Mouse (Mus musculus): ENCODE results near the gene Ak4. TPM values are rescaled to one million over a fixed set of nuclear protein-coding genes. Genes with fewer than 3 reads are reported as not detected.

Gene Ak4
- polyA plus RNA-seq, 1 experiment from 2014 or later = 7.5 TPM

DNA sequence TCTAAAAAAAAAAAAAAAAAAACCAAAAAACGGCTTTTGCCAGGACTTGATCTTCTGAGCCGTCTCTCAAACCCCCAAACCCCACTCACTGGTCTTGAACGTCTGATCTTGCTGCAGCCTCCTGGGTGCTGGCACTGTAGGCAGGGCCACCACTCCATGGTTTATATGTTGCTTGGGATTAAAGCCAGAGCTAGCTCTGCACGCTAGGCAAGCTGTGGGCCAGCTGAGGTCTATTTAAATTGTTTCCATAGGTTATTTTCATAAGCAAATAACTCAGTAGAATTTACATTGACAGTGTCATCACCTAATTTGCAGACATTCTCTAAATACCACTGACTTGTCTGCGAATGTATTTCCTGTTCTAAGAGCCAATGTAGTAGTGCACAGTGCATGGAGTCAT is 6.0 kb downstream of the Ak4 start:
- Histone ChIP-seq H3K27me3 (ENCODE audit: control insufficient read depth, insufficient read depth, low read length) (no peaks in the 10 kb centered on the region), H3K9me3 (replicated peaks; ENCODE audit: control insufficient read depth, low read length) (no peaks in the 10 kb centered on the region), H3K4me1 (ENCODE audit: control insufficient read depth, insufficient read depth, low read length) (peaks cover 3% of the 10 kb centered on the region; the same call in 1 of the 2 replicates), H3K36me3 (replicated peaks; ENCODE audit: control insufficient read depth, insufficient read depth, low read depth, low read length) (no peaks in the 10 kb centered on the region), H3K27ac (replicated peaks; ENCODE audit: low read depth, low read length) (no peak overlapping the region), H3K9ac (replicated peaks; ENCODE audit: low read length) (no peak overlapping the region), H3K4me3 (ENCODE audit: low read depth, low read length) (no peak overlapping the region), H3K4me2 (ENCODE audit: low read depth, low read length) (no peak overlapping the region)
- WGBS = 75% methylated on average over 5 of the region's 5 CpGs
- DNase-seq (ENCODE audit: low spot score) (no peak), ATAC-seq (replicated peaks; ENCODE audit: insufficient number of reproducible peaks, low FRiP score, low TSS enrichment, low read depth) (no peak)

- Histone ChIP-seq H3K27ac (replicated peaks; ENCODE audit: low read depth, low read length) (no peak overlapping the region), H3K9ac (replicated peaks; ENCODE audit: low read length) (no peak overlapping the region), H3K4me3 (ENCODE audit: low read depth, low read length) (no peak overlapping the region), H3K4me2 (ENCODE audit: low read depth, low read length) (no peak overlapping the region), H3K9me3 (replicated peaks; ENCODE audit: control insufficient read depth, low read length) (no peaks in the 10 kb centered on the region), H3K27me3 (ENCODE audit: control insufficient read depth, insufficient read depth, low read length) (no peaks in the 10 kb centered on the region), H3K4me1 (ENCODE audit: control insufficient read depth, insufficient read depth, low read length) (no peaks in the 10 kb centered on the region), H3K36me3 (replicated peaks; ENCODE audit: control insufficient read depth, insufficient read depth, low read depth, low read length) (no peaks in the 10 kb centered on the region)
- no peak for ATAC-seq (replicated peaks; ENCODE audit: insufficient number of reproducible peaks, low FRiP score, low TSS enrichment, low read depth)
- 84% methylated on average over 3 of the region's 3 CpGs for WGBS
- no peak for DNase-seq (ENCODE audit: low spot score)
Observed at GRCm38 (mm10) chr4:101425666-101426065, 6.6 kb downstream of the Ak4 start.

- H3K9ac ChIP-seq (replicated peaks; ENCODE audit: low read length) = no peak overlapping the region
Observed at GRCm38 (mm10) chr4:101426566-101426965, 7.5 kb downstream of the Ak4 start.

DNA sequence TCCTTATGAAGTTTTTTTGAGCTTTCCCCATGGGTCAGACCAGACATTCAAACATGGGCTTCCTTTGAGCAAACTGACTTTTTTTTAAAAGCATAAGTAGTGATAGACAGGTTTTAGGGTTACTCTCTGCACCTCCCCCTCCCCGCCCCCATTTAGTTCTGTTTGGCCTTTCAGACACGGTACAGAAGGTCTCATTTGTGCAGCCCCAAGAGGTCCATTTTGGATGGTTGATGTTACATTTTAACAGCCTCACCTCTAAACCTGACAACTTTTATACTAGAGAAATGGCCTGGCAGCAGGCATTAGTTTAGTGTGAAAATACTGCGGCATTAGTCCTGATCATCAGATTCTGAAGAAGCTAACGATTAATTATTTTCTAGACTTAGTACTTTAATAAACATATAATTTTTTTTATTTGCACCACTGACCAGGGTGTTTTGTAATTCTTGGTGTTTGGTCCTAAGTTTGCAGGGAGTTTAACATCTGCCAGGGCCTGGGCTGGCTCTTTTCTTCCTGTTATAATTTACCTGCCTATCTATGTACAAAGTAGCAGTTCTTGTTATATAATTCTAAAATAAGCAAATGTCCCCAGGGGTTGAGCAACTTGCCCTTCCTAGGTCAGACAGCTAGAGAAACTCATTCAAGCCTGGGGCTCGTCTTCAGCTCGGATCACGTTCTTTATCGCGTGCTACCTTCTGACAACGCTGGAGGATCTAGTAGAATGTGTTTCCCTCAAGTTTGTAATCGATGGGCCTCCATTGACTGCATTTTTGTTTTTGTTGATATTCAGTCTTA is 9.0 kb downstream of the Ak4 start:
- WGBS = 72% methylated on average over 11 of the region's 11 CpGs
- no peaks in the 10 kb centered on the region for H3K9me3 ChIP-seq (replicated peaks; ENCODE audit: control insufficient read depth, low read length)
- H3K4me3 ChIP-seq (ENCODE audit: low read depth, low read length) = no peak overlapping the region
- no peaks in the 10 kb centered on the region for H3K36me3 ChIP-seq (replicated peaks; ENCODE audit: control insufficient read depth, insufficient read depth, low read depth, low read length)
- H3K27ac ChIP-seq (replicated peaks; ENCODE audit: low read depth, low read length) = no peak overlapping the region
- no peaks in the 10 kb centered on the region for H3K4me1 ChIP-seq (ENCODE audit: control insufficient read depth, insufficient read depth, low read length)
- no peaks in the 10 kb centered on the region for H3K27me3 ChIP-seq (ENCODE audit: control insufficient read depth, insufficient read depth, low read length)
- H3K4me2 ChIP-seq (ENCODE audit: low read depth, low read length) = no peak overlapping the region
- no peak overlapping the region for H3K9ac ChIP-seq (replicated peaks; ENCODE audit: low read length)
- ATAC-seq (replicated peaks; ENCODE audit: insufficient number of reproducible peaks, low FRiP score, low TSS enrichment, low read depth) = no peak
- no peak for DNase-seq (ENCODE audit: low spot score)

More at GRCm38 (mm10) chr4:101426566-101426965, 7.5 kb downstream of the Ak4 start:
- H3K4me2 ChIP-seq (ENCODE audit: low read depth, low read length) = no peak overlapping the region
- 87% methylated on average over 6 of the region's 6 CpGs for WGBS
- H3K27me3 ChIP-seq (ENCODE audit: control insufficient read depth, insufficient read depth, low read length) = no peaks in the 10 kb centered on the region
- ATAC-seq (replicated peaks; ENCODE audit: insufficient number of reproducible peaks, low FRiP score, low TSS enrichment, low read depth) = no peak
- no peaks in the 10 kb centered on the region for H3K4me1 ChIP-seq (ENCODE audit: control insufficient read depth, insufficient read depth, low read length)
- no peak overlapping the region for H3K4me3 ChIP-seq (ENCODE audit: low read depth, low read length)
- no peaks in the 10 kb centered on the region for H3K36me3 ChIP-seq (replicated peaks; ENCODE audit: control insufficient read depth, insufficient read depth, low read depth, low read length)
- H3K9me3 ChIP-seq (replicated peaks; ENCODE audit: control insufficient read depth, low read length) = no peaks in the 10 kb centered on the region
- no peak for DNase-seq (ENCODE audit: low spot score)
- no peak overlapping the region for H3K27ac ChIP-seq (replicated peaks; ENCODE audit: low read depth, low read length)

- no peak overlapping the region for H3K9ac ChIP-seq (replicated peaks; ENCODE audit: low read length)
- ATAC-seq (replicated peaks; ENCODE audit: insufficient number of reproducible peaks, low FRiP score, low TSS enrichment, low read depth) (no peak), DNase-seq (ENCODE audit: low spot score) (no peak)
- H3K4me1 ChIP-seq (ENCODE audit: control insufficient read depth, insufficient read depth, low read length) = no peaks in the 10 kb centered on the region
- no peak overlapping the region for H3K27ac ChIP-seq (replicated peaks; ENCODE audit: low read depth, low read length)
- H3K4me3 ChIP-seq (ENCODE audit: low read depth, low read length) = no peak overlapping the region
- H3K36me3 ChIP-seq (replicated peaks; ENCODE audit: control insufficient read depth, insufficient read depth, low read depth, low read length) = no peaks in the 10 kb centered on the region
- H3K4me2 ChIP-seq (ENCODE audit: low read depth, low read length) = no peak overlapping the region
- H3K27me3 ChIP-seq (ENCODE audit: control insufficient read depth, insufficient read depth, low read length) = no peaks in the 10 kb centered on the region
- H3K9me3 ChIP-seq (replicated peaks; ENCODE audit: control insufficient read depth, low read length) = no peaks in the 10 kb centered on the region
- 92% methylated on average over 2 of the region's 2 CpGs for WGBS
Observed at GRCm38 (mm10) chr4:101429073-101429472, 10.0 kb downstream of the Ak4 start.

DNA sequence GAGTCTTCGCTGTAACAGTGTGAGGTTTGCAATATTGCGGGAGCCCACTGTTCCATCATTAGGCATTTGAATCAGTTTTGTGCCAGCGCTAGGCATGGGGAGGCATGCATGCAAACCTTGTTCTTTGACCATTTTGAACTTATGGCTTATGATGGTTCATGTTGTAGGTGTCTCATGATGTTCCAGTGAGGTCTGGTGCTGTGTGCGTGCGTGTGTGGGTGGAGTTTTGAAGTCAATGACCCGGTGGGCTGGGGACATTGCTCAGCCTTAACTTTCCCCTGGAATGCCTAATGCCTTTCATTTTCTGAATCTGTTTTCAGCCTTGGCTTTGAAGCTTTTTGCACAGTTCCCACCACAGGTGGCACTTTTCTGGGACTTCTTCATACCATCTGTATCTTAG is 10.9 kb downstream of the Ak4 start:
- no peak for DNase-seq (ENCODE audit: low spot score)
- Histone ChIP-seq H3K36me3 (replicated peaks; ENCODE audit: control insufficient read depth, insufficient read depth, low read depth, low read length) (no peaks in the 10 kb centered on the region), H3K9me3 (replicated peaks; ENCODE audit: control insufficient read depth, low read length) (no peaks in the 10 kb centered on the region), H3K4me1 (ENCODE audit: control insufficient read depth, insufficient read depth, low read length) (no peaks in the 10 kb centered on the region), H3K4me2 (ENCODE audit: low read depth, low read length) (no peak overlapping the region), H3K27me3 (ENCODE audit: control insufficient read depth, insufficient read depth, low read length) (no peaks in the 10 kb centered on the region), H3K4me3 (ENCODE audit: low read depth, low read length) (no peak overlapping the region), H3K27ac (replicated peaks; ENCODE audit: low read depth, low read length) (no peak overlapping the region), H3K9ac (replicated peaks; ENCODE audit: low read length) (no peak overlapping the region)
- 94% methylated on average over 6 of the region's 6 CpGs for WGBS
- ATAC-seq (replicated peaks; ENCODE audit: insufficient number of reproducible peaks, low FRiP score, low TSS enrichment, low read depth) = no peak

DNA sequence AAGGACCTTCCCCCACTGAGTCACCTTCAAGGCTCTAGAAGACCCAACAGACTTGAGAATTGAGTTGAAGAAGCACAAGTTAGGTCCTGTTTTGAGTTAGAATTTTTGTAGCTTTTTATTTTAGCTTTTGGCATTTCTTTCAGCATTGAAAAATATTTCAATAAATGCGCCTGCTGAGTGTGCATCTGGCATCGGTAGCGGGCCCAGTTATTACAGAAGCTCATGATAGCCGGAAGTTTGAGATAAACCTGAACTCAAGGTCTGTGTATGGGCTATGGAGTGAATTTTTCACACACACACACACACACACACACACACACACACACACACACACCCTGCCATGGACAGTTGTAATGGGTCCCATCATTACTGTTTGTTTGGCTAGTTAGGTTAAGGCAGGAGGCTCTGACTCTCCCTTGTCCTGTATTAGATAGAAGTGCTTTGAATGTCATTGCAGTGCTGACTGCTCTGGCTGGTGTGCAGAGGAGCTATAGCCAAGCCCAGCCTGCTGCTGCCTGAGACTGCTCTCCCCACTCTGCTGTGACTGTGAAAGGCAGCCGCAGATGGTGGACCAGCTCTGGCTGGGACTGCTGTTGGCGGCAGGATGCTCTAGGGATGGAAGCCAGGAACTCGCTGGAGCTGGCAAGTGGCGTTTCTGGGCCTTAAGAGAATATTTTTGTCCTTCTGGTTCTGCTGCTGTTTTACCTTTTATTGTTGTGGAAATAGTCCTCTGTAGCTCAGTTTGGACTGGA is 17.9 kb downstream of the Ak4 start:
- no peak for DNase-seq (ENCODE audit: low spot score)
- H3K4me3 ChIP-seq (ENCODE audit: low read depth, low read length) = no peak overlapping the region
- no peaks in the 10 kb centered on the region for H3K27me3 ChIP-seq (ENCODE audit: control insufficient read depth, insufficient read depth, low read length)
- ATAC-seq (replicated peaks; ENCODE audit: insufficient number of reproducible peaks, low FRiP score, low TSS enrichment, low read depth) = no peak
- H3K36me3 ChIP-seq (replicated peaks; ENCODE audit: control insufficient read depth, insufficient read depth, low read depth, low read length) = no peaks in the 10 kb centered on the region
- no peak overlapping the region for H3K4me2 ChIP-seq (ENCODE audit: low read depth, low read length)
- H3K9me3 ChIP-seq (replicated peaks; ENCODE audit: control insufficient read depth, low read length) = no peaks in the 10 kb centered on the region
- no peaks in the 10 kb centered on the region for H3K4me1 ChIP-seq (ENCODE audit: control insufficient read depth, insufficient read depth, low read length)
- 87% methylated on average over 8 of the region's 8 CpGs for WGBS
- H3K9ac ChIP-seq (replicated peaks; ENCODE audit: low read length) = no peak overlapping the region
- H3K27ac ChIP-seq (replicated peaks; ENCODE audit: low read depth, low read length) = no peak overlapping the region

DNA sequence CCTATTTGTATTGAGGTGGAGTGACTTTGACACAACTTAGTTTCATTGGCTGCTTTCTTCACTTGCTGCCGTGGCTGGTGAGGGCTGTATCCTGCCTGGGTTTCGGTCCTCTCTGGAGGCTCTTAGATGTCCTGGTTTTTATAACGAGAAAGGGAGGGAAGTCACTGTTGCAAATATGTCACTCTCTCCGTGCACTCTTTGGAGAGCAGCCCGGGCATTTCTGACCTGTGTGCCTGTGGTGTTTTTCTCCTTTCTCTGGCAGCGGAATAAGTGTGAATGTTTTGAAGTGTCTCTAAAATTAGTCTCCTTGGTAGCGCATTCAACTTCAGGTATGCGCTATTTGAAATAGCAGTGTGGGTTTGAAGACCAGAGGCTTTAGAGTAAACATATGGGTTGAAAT is 19.2 kb downstream of the Ak4 start:
- Histone ChIP-seq H3K27me3 (ENCODE audit: control insufficient read depth, insufficient read depth, low read length) (no peaks in the 10 kb centered on the region), H3K9me3 (replicated peaks; ENCODE audit: control insufficient read depth, low read length) (no peaks in the 10 kb centered on the region), H3K9ac (replicated peaks; ENCODE audit: low read length) (no peak overlapping the region), H3K4me2 (ENCODE audit: low read depth, low read length) (no peak overlapping the region), H3K36me3 (replicated peaks; ENCODE audit: control insufficient read depth, insufficient read depth, low read depth, low read length) (no peaks in the 10 kb centered on the region), H3K27ac (replicated peaks; ENCODE audit: low read depth, low read length) (no peak overlapping the region), H3K4me3 (ENCODE audit: low read depth, low read length) (no peak overlapping the region), H3K4me1 (ENCODE audit: control insufficient read depth, insufficient read depth, low read length) (no peaks in the 10 kb centered on the region)
- 78% methylated on average over 8 of the region's 8 CpGs for WGBS
- ATAC-seq (replicated peaks; ENCODE audit: insufficient number of reproducible peaks, low FRiP score, low TSS enrichment, low read depth) (no peak), DNase-seq (ENCODE audit: low spot score) (no peak)
